Mouse (Mus musculus) neural tube, postnatal 0 days (tissue): ENCODE data around the gene Sf3a3. TPM values are rescaled to one million over a fixed set of nuclear protein-coding genes. Genes with fewer than 3 reads are reported as not detected.

ENCODE experiments used
- microRNA counts: library from miRNA; unstranded; fragments of <30 nt; microRNA quantifications from one replicate; lab custom pipeline; 2015
- microRNA-seq: library from miRNA; unstranded; fragments of <30 nt; microRNA quantifications from one replicate; pipeline ENCODE4, GENCODE M21; 2016
- polyA plus RNA-seq: library from polyadenylated mRNA; unstranded; fragments of >200 nt; fragmentation: Nextera tagmentation; extraction: Ambion mirVana; gene quantifications from 2 replicates; pipeline ENCODE4 v1.2.1, GENCODE M21; 2015

Sf3a3 gene
- 70.4 and 74.0 TPM in 2 replicates for polyA plus RNA-seq

GRCm38 (mm10) chr4:124714545-124715481, at the start of gene Sf3a3:
Sf3a3 (plus strand) TSS chr4:124714776.

GRCm38 (mm10) chr4:124693135-124693894, 21.3 kb upstream of the Sf3a3 start, which contains the start of gene Utp11:
Utp11 (minus strand) TSS chr4:124693600.

GRCm38 (mm10) chr4:124700248-124700971, 14.2 kb upstream of the Sf3a3 start, which contains the start of gene Fhl3:
Fhl3 (plus strand) TSS chr4:124700701.

GRCm38 (mm10) chr4:124741376-124742343, 27.1 kb downstream of the Sf3a3 start, which contains the start of gene Inpp5b:
Inpp5b (plus strand) TSS chr4:124741850.

MicroRNA genes within 50 kb of the gene (microRNA counts, 519-probe panel; counts per million panel counts)
- microRNA mmu-miR-697 (lab: Ali Mortazavi, UCI) (40.5 counts per million), microRNA mmu-miR-698 (lab: Ali Mortazavi, UCI) (40.5 counts per million)

Small RNA genes within 50 kb of the gene (microRNA-seq; reads per million reads assigned to microRNA genes)
- gene Gm24721 (not detected), gene Mir697 (not detected), gene Mir698 (not detected)

Other genes with a start within 250 kb of the Sf3a3 start
- gene 3100002H09Rik, start 104.0 kb upstream of the Sf3a3 start, polyA plus RNA-seq = not detected in 2 replicates
- 6.4 and 7.9 TPM in 2 replicates for gene Pou3f1, start 58.0 kb upstream of the Sf3a3 start, polyA plus RNA-seq
- gene Utp11, start 21.2 kb upstream of the Sf3a3 start, polyA plus RNA-seq = 37.8 and 40.0 TPM in 2 replicates
- gene Fhl3, start 14.1 kb upstream of the Sf3a3 start, polyA plus RNA-seq = 2.6 and 2.8 TPM in 2 replicates
- 13.2 and 19.0 TPM in 2 replicates for gene Inpp5b, start 27.1 kb downstream of the Sf3a3 start, polyA plus RNA-seq
- gene Mtf1, start 87.3 kb downstream of the Sf3a3 start, polyA plus RNA-seq = 12.1 and 12.8 TPM in 2 replicates
- gene Yrdc, start 135.9 kb downstream of the Sf3a3 start, polyA plus RNA-seq = 42.8 and 47.8 TPM in 2 replicates
- gene 1110065P20Rik, start 136.4 kb downstream of the Sf3a3 start, polyA plus RNA-seq = 169 and 185 TPM in 2 replicates
- 12.5 and 13.1 TPM in 2 replicates for gene Maneal, start 147.4 kb downstream of the Sf3a3 start, polyA plus RNA-seq
- 12.1 and 14.5 TPM in 2 replicates for gene Epha10, start 166.1 kb downstream of the Sf3a3 start, polyA plus RNA-seq
- 9.3 and 12.8 TPM in 2 replicates for gene 9930104L06Rik, start 222.3 kb downstream of the Sf3a3 start, polyA plus RNA-seq
- 10.7 and 14.8 TPM in 2 replicates for gene Cdca8, start 224.5 kb downstream of the Sf3a3 start, polyA plus RNA-seq